In genomic region chr10:30803587-30804253, GRCm38 (mm10) we compare ENCODE assay signal across 8 mouse cellular contexts. TPM values are rescaled to one million over a fixed set of nuclear protein-coding genes. Genes with fewer than 3 reads are reported as not detected.
DNase-seq lines count a peak whose midpoint lies in the region; ATAC-seq lines count a peak whose summit lies in the region.

No protein-coding gene starts in this region.

- H3K36me3 ChIP-seq in embryonic facial prominence, embryonic 15.5 days: no peaks in the 10 kb centered on the region
- H3K36me3 ChIP-seq in limb, embryonic 10.5 days: no peaks in the 10 kb centered on the region

- no peak for ATAC-seq in embryonic facial prominence, embryonic 15.5 days (ENCODE audit: insufficient number of reproducible peaks, low FRiP score, low TSS enrichment, low read depth)
- peak; percentile 78 for ATAC-seq in monocyte, adult 5-6 weeks (replicated peaks; ENCODE audit: insufficient number of reproducible peaks, low FRiP score, low TSS enrichment, poor library complexity, severe bottlenecking)

- H3K27me3 ChIP-seq in embryonic facial prominence, embryonic 15.5 days: no peaks in the 10 kb centered on the region
- no peaks in the 10 kb centered on the region for H3K27me3 ChIP-seq in limb, embryonic 10.5 days (ENCODE audit: low read depth, poor library complexity, severe bottlenecking)

- peak overlapping the region; percentile 94 for H3K27ac ChIP-seq in embryonic facial prominence, embryonic 15.5 days (replicated peaks)
- H3K27ac ChIP-seq in limb, embryonic 10.5 days: peak overlapping the region; percentile 98

- H3K4me3 ChIP-seq in embryonic facial prominence, embryonic 15.5 days (replicated peaks): peak overlapping the region; percentile 86
- peak overlapping the region; percentile 89 for H3K4me3 ChIP-seq in limb, embryonic 10.5 days

- WGBS in embryonic facial prominence, embryonic 15.5 days: 29% methylated on average over 7 of the region's 7 CpGs
- 43% methylated on average over 7 of the region's 7 CpGs for WGBS in limb, embryonic 10.5 days

- H3K9me3 ChIP-seq in embryonic facial prominence, embryonic 15.5 days (replicated peaks): no peaks in the 10 kb centered on the region
- H3K9me3 ChIP-seq in limb, embryonic 10.5 days (replicated peaks): no peaks in the 10 kb centered on the region

- H3K4me2 ChIP-seq in embryonic facial prominence, embryonic 15.5 days (replicated peaks): peak overlapping the region; percentile 62

- H3K9ac ChIP-seq in embryonic facial prominence, embryonic 15.5 days: peak overlapping the region; percentile 74

- DNase-seq in cerebellum, adult 11-12 months: peak; percentile 34
- DNase-seq in cerebellum, postnatal 4 days (ENCODE audit: low spot score in 2 of 2): no peak
- peak; percentile 17 for DNase-seq in right cerebral cortex, adult 18-20 months
- DNase-seq in right cerebral cortex, postnatal 4 days: no peak
- no peak for DNase-seq in limb, embryonic 10.5 days (ENCODE audit: low spot score)
- no peak for DNase-seq in ovary, postnatal 36 days (ENCODE audit: low spot score)

- H3K4me1 ChIP-seq in embryonic facial prominence, embryonic 15.5 days: peaks cover 7% of the 10 kb centered on the region
- peaks cover 17% of the 10 kb centered on the region for H3K4me1 ChIP-seq in limb, embryonic 10.5 days

RNA-seq across cellular contexts. Expression of gene Ncoa7, which starts 0.6 kb away (rescaled TPM):
- polyA plus RNA-seq in embryonic facial prominence, embryonic 15.5 days (2015; fragmentation: Nextera tagmentation; extraction: Ambion mirVana): 8.8 and 9.6 TPM in 2 replicates
- 6.2 and 8.2 TPM in 2 replicates for polyA plus RNA-seq in limb, embryonic 10.5 days (2016; fragmentation: Nextera tagmentation; extraction: Ambion mirVana)
- total RNA-seq in monocyte, adult 5-6 weeks (2017): 13.8 to 20.5 TPM (median 15.5 TPM) in 3 replicates

RNA-seq across cellular contexts. Expression of gene Hey2, which starts 38.9 kb away (rescaled TPM):
- 6.4 and 7.1 TPM in 2 replicates for polyA plus RNA-seq in embryonic facial prominence, embryonic 15.5 days (2015; fragmentation: Nextera tagmentation; extraction: Ambion mirVana)
- polyA plus RNA-seq in limb, embryonic 10.5 days (2016; fragmentation: Nextera tagmentation; extraction: Ambion mirVana): 1.1 and 1.8 TPM in 2 replicates
- total RNA-seq in monocyte, adult 5-6 weeks (2017): not detected in 3 replicates

Comparison
In these comparisons a context has a peak if more than half of its experiments do, and no peak if none do; other contexts are left out.
1. DNase-seq: peak in cerebellum, adult 11-12 months (single experiment) and right cerebral cortex, adult 18-20 months (single experiment); none in cerebellum, postnatal 4 days (0 of 2), right cerebral cortex, postnatal 4 days (single experiment), limb, embryonic 10.5 days (single experiment) and ovary, postnatal 36 days (single experiment).